Mouse (Mus musculus): ENCODE results near the gene Fancc. TPM values are rescaled to one million over a fixed set of nuclear protein-coding genes. Genes with fewer than 3 reads are reported as not detected.

Fancc gene
- polyA plus RNA-seq, 1 experiment: 0.19 TPM

DNA sequence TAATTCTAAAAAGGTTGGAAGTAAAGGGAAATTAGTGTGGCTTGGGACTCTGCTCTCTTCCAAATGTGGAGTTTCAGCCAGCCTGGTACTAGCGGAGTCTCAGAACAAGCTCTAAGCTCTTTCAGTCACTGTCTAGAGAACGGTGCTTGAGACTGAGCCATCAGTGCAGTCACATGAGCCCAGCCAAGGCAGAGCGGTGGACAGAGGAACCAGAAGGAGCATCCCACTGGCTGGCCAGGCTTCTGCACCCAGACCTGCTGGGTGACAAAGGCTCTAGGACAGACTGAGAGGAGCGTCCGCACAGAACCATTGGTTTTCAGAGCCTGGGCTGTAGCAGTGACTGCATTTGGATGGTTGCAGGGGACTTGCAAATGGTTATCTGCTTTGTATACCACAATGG, 194.7 kb downstream of the Fancc start:
- H3K9me3 ChIP-seq: no peaks in the 10 kb centered on the region
- peaks cover 95% of the 10 kb centered on the region for H3K36me3 ChIP-seq (replicated peaks; ENCODE audit: low read length)
- no peak overlapping the region for H3K4me3 ChIP-seq (replicated peaks)

DNA sequence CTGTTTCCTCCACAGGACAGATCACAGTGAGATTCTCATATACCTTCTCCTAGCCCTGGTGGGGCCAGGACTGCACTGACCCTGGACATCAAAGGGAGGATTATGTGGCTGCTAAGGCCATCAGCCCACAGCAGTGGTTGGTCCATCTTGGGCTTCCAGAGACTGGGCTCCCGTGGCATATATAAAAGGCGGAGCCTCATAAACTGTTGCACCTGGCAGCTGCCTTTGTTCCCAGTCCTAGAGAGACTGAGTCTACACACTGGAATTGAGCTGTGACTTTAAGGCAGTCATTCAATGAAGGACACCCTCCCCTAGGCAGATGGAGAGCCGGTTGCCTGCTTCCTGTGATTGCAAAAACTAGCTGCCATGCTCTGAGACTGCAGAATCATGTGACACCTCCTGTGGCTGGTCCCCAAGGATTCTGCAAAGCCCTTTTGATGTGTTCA, 195.3 kb downstream of the Fancc start:
- Histone ChIP-seq H3K4me1 (peaks cover 37% of the 10 kb centered on the region), H3K27me3 (replicated peaks) (no peaks in the 10 kb centered on the region), H3K9me3 (no peaks in the 10 kb centered on the region), H3K4me3 (replicated peaks) (no peak overlapping the region), H3K36me3 (replicated peaks; ENCODE audit: low read length) (peaks cover 95% of the 10 kb centered on the region)
- TF ChIP-seq GATA1 (IDR thresholded peaks at IDR 0.05; ENCODE audit: borderline replicate concordance, low read length) (no peak), FLI1 (IDR thresholded peaks at IDR 0.05; ENCODE audit: low read length) (no peak)

More for the DNA sequence above, 194.7 kb downstream of the Fancc start:
- Histone ChIP-seq H3K4me1 (peaks cover 37% of the 10 kb centered on the region), H3K27me3 (replicated peaks) (no peaks in the 10 kb centered on the region)
- TF ChIP-seq FLI1 (IDR thresholded peaks at IDR 0.05; ENCODE audit: low read length): no peak
- TF ChIP-seq GATA1 (IDR thresholded peaks at IDR 0.05; ENCODE audit: borderline replicate concordance, low read length): no peak

DNA sequence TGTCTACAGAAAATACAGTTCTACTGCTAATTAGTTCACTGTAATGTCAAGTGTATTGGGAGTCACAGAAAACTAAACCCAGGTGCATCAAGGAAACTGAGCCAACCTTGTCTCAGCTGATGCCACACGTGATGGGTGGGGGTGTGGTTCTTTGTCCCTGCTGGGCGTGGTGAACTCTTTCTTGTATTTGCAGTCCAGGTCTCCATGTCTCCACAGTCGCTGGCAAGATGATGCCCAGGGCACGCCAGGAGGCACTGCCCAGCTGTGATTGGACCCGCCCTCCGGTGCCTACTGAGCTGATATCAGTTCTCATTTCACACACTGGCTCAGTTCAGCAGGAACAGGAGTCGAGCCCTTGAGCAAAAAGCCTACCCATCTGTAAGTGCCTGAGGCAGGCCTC, 196.1 kb downstream of the Fancc start:
- Histone ChIP-seq H3K4me3 (replicated peaks) (no peak overlapping the region), H3K4me1 (peaks cover 37% of the 10 kb centered on the region), H3K27me3 (replicated peaks) (no peaks in the 10 kb centered on the region), H3K9me3 (no peaks in the 10 kb centered on the region), H3K36me3 (replicated peaks; ENCODE audit: low read length) (peaks cover 98% of the 10 kb centered on the region)
- TF ChIP-seq FLI1 (IDR thresholded peaks at IDR 0.05; ENCODE audit: low read length) (no peak), GATA1 (IDR thresholded peaks at IDR 0.05; ENCODE audit: borderline replicate concordance, low read length) (no peak)

DNA sequence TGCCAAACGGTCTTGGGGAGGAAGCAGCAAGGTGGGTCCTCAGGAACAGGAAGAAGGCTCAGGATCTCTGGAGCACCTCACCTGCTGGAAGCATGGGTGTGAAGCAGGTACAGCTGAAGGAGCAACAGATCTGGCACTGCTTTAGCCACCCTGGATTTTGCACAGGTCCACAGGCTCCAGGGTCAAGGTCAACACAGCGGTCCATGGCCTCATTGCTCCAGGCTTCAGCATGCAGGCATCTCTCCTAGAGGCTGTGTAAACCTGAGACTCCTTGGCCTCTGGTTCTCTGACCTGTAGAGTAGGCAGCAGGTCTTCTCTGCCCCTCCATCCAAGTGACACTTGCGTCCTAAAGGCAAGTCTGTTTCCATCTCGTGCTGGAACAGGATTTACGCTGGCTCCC, 198.1 kb downstream of the Fancc start:
- H3K4me1 ChIP-seq: peaks cover 32% of the 10 kb centered on the region
- peaks cover 100% of the 10 kb centered on the region for H3K36me3 ChIP-seq (replicated peaks; ENCODE audit: low read length)
- no peaks in the 10 kb centered on the region for H3K9me3 ChIP-seq
- TF ChIP-seq GATA1 (IDR thresholded peaks at IDR 0.05; ENCODE audit: borderline replicate concordance, low read length) (no peak), FLI1 (IDR thresholded peaks at IDR 0.05; ENCODE audit: low read length) (no peak)
- no peaks in the 10 kb centered on the region for H3K27me3 ChIP-seq (replicated peaks)
- no peak overlapping the region for H3K4me3 ChIP-seq (replicated peaks)

DNA sequence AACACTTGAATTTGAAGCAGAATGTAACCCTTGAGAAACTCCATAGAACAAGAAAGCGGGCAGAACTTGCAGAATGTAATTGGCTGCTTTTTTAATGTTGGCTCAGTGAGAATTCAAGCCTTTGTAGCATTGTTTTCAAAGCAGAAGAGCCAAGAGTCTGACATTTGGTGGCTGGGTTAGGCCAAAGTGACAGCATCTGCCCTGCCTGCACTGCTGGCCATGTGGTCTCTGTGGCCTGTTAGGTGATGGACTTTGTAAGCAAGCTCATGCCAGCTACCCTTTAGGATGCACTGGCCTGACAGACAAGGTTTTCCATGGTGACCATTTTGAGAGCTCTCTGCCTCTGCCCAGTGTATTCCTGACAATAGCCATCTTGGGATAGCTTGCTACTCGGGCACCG, 199.1 kb downstream of the Fancc start:
- H3K4me1 ChIP-seq: peaks cover 26% of the 10 kb centered on the region
- no peaks in the 10 kb centered on the region for H3K27me3 ChIP-seq (replicated peaks)
- peaks cover 97% of the 10 kb centered on the region for H3K36me3 ChIP-seq (replicated peaks; ENCODE audit: low read length)
- TF ChIP-seq GATA1 (IDR thresholded peaks at IDR 0.05; ENCODE audit: borderline replicate concordance, low read length) (no peak), FLI1 (IDR thresholded peaks at IDR 0.05; ENCODE audit: low read length) (no peak)
- H3K9me3 ChIP-seq: no peaks in the 10 kb centered on the region
- no peak overlapping the region for H3K4me3 ChIP-seq (replicated peaks)

DNA sequence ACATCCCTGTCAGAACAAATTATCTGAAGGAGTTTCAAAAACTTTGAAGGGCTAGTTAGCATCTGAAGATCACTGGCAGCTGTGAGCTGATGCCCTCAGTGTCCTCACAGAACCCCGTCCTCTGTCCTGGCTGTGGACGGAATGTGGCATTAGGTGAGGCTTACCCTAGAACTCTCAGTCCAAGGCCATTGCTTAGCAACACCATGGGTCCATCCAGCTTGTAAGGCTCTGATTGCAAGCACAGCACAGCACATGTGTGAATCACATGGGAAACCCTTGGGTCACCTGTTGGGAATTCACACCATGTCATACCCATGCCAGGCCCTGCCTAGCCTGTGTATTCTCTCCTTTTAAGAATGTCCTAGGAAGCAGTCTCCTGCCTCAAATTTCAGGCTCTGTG, 200.1 kb downstream of the Fancc start:
- Histone ChIP-seq H3K9me3 (no peaks in the 10 kb centered on the region), H3K27me3 (replicated peaks) (no peaks in the 10 kb centered on the region), H3K36me3 (replicated peaks; ENCODE audit: low read length) (peaks cover 94% of the 10 kb centered on the region), H3K4me3 (replicated peaks) (no peak overlapping the region), H3K4me1 (peaks cover 22% of the 10 kb centered on the region)
- TF ChIP-seq GATA1 (IDR thresholded peaks at IDR 0.05; ENCODE audit: borderline replicate concordance, low read length) (no peak), FLI1 (IDR thresholded peaks at IDR 0.05; ENCODE audit: low read length) (no peak)

DNA sequence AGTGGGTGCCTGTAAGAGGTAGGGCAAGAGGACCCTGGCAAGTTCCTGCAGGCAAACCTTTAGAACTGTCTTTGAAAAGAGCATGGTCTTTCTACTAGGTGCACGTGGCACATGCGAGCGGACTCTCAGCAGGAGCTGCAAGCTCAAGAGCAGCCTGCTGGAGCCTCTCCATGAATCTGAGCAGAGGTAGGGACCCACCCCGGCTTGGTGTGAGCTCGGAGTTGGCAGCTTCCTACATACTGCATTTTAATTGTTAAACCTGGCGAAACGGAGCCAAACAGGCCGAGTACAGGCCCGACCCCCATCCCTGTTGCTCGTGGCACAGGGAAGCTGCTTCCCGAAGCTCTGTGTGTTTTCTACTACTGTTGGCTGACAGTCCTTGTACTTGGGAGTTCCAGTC, 200.8 kb downstream of the Fancc start:
- Histone ChIP-seq H3K4me1 (peaks cover 15% of the 10 kb centered on the region), H3K4me3 (replicated peaks) (no peak overlapping the region), H3K27me3 (replicated peaks) (no peaks in the 10 kb centered on the region), H3K9me3 (no peaks in the 10 kb centered on the region), H3K36me3 (replicated peaks; ENCODE audit: low read length) (peaks cover 94% of the 10 kb centered on the region)
- no peak for TF ChIP-seq GATA1 (IDR thresholded peaks at IDR 0.05; ENCODE audit: borderline replicate concordance, low read length)
- no peak for TF ChIP-seq FLI1 (IDR thresholded peaks at IDR 0.05; ENCODE audit: low read length)

DNA sequence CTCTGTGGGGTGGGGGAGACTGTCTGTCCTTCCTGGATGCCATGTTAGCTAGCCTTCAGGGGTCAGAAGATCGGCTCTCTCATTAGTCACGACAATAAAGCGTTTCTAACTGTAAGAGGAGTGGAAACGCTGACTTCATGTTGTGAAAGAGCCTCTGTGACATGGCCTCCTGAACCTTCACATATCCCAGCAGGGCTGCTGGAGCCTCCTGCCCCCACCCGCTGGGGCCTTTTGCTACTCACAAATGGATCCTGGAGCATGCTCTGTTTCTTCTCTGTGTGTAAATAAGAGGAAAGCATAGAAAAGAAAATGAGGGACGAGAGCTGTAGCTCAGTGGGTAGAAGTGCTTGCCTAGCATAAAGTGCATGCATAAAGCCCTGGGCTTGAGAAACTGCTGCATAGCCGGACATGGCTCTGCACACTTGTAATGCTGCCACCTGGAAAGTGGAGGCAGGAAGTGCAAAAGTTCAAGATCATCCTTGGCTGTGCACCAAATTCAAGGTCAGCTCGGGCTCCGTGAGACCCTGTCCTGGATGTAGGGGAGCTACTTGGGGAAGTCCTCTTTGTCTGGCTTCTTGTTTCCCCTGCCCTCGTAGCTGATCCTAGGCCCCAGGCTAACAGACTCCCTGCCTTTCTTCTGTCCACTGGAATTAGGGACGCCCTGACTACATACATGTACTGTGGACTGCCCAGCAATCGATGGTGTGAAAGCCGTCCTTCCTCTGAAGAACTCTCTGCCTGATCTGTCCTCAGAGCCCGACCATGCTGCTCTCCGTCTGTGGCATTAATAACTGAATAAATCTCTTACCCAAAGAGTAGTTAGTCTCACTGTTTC, 202.5 kb downstream of the Fancc start:
- Histone ChIP-seq H3K36me3 (replicated peaks; ENCODE audit: low read length) (peaks cover 94% of the 10 kb centered on the region), H3K4me3 (replicated peaks) (no peak overlapping the region), H3K9me3 (no peaks in the 10 kb centered on the region), H3K27me3 (replicated peaks) (no peaks in the 10 kb centered on the region), H3K4me1 (peaks cover 13% of the 10 kb centered on the region; the same call in 1 of the 2 replicates)
- TF ChIP-seq FLI1 (IDR thresholded peaks at IDR 0.05; ENCODE audit: low read length) (no peak), GATA1 (IDR thresholded peaks at IDR 0.05; ENCODE audit: borderline replicate concordance, low read length) (no peak)

DNA sequence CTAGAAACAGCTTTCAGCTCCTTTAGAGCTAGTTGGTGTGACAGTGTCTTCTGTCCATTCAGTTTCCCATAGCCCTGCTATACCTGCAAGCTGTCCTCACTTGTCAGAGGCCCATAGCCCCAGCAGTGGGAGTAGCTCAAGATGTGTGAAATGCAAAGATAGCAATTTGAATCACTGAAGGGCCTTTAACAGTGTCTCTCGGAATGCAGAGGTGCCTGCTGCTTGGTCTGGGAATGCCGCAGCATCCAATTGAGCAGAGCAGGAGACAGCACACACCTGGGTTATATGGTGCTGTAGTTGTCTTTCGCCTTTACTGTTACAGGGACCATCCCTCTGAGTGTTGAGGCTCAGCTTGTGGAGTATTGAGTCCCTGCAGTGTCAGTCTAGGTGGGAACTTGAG, 203.4 kb downstream of the Fancc start:
- H3K36me3 ChIP-seq (replicated peaks; ENCODE audit: low read length): peaks cover 92% of the 10 kb centered on the region
- H3K4me1 ChIP-seq: peaks cover 18% of the 10 kb centered on the region; the same call in 1 of the 2 replicates
- TF ChIP-seq GATA1 (IDR thresholded peaks at IDR 0.05; ENCODE audit: borderline replicate concordance, low read length) (no peak), FLI1 (IDR thresholded peaks at IDR 0.05; ENCODE audit: low read length) (no peak)
- H3K4me3 ChIP-seq (replicated peaks): no peak overlapping the region
- H3K9me3 ChIP-seq: no peaks in the 10 kb centered on the region
- no peaks in the 10 kb centered on the region for H3K27me3 ChIP-seq (replicated peaks)

DNA sequence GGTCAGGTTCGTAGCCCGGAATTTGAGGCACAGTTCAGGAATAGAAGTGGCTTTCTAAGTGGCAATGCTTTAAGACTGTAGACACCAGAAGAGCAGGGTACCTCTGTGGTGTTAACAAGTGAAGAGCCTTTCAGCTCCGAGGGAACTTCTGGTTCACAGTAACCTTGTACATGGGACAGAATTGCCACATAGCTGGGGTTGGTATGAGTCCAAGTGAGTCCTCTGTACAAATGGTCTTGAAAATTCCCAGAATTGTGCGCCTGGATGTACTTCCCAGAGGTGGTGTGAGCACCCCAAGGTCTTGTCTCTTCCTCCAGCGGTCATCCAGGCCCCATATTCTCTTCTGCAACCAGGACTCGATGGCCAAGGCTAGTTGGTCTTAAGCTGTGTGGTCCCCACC, 206.1 kb downstream of the Fancc start:
- no peaks in the 10 kb centered on the region for H3K9me3 ChIP-seq
- H3K27me3 ChIP-seq (replicated peaks): no peaks in the 10 kb centered on the region
- peaks cover 92% of the 10 kb centered on the region for H3K36me3 ChIP-seq (replicated peaks; ENCODE audit: low read length)
- TF ChIP-seq FLI1 (IDR thresholded peaks at IDR 0.05; ENCODE audit: low read length): no peak
- no peak for TF ChIP-seq GATA1 (IDR thresholded peaks at IDR 0.05; ENCODE audit: borderline replicate concordance, low read length)
- H3K4me3 ChIP-seq (replicated peaks): no peak overlapping the region
- H3K4me1 ChIP-seq: peaks cover 38% of the 10 kb centered on the region
